Mouse (Mus musculus): ENCODE measurements around the gene Lrch2. TPM values are rescaled to one million over a fixed set of nuclear protein-coding genes. Genes with fewer than 3 reads are reported as not detected.

Lrch2 gene
- polyA plus RNA-seq, 1 experiment from 2014 or later = 3.4 TPM

- H3K9me3 ChIP-seq = no peaks in the 10 kb centered on the region
- H3K36me3 ChIP-seq = no peaks in the 10 kb centered on the region
- no peak for ATAC-seq (ENCODE audit: borderline replicate concordance, extremely low read depth, low FRiP score, low TSS enrichment)
- H3K27ac ChIP-seq = no peak within 1 kb of the TSS
- H3K4me1 ChIP-seq = no peaks in the 10 kb centered on the region
- no peak within 1 kb of the TSS for H3K4me3 ChIP-seq
- H3K9ac ChIP-seq = no peak within 1 kb of the TSS
- H3K27me3 ChIP-seq = no peaks in the 10 kb centered on the region
- WGBS = 32% methylated on average over 1 of the region's 1 CpGs
- no peak within 1 kb of the TSS for H3K4me2 ChIP-seq
These were observed 124.8 kb downstream of the Lrch2 start, which contains the start of gene Il13ra2 for GRCm38 (mm10) chrX:147429129-147429528. Il13ra2 (minus strand) TSS chrX:147429192.

Other genes starting within 250 kb of the Lrch2 start
- not detected in 2 replicates for gene Il13ra2, start 124.9 kb downstream of the Lrch2 start, polyA plus RNA-seq (2015; fragmentation: Nextera tagmentation; extraction: Ambion mirVana)
- not detected in 2 replicates for gene Vmn1r239-ps, start 100.4 kb downstream of the Lrch2 start, polyA plus RNA-seq (2015; fragmentation: Nextera tagmentation; extraction: Ambion mirVana)
- gene Gm15128, start 211.9 kb upstream of the Lrch2 start, polyA plus RNA-seq (2015; fragmentation: Nextera tagmentation; extraction: Ambion mirVana) = not detected in 2 replicates